Mouse (Mus musculus) neural tube, embryonic 15.5 days (tissue): Measurements from ENCODE around the gene Arhgef28. TPM values are rescaled to one million over a fixed set of nuclear protein-coding genes. Genes with fewer than 3 reads are reported as not detected.
"Not testable (repeated sequence)": the region's sequence is repeated elsewhere in the genome, so short reads cannot be mapped to it uniquely, and the experiment has no call there.

Experiments used
- ATAC-seq: fragments of 200-750 bp; cut with Nextera tagmentation; 2 replicates; pipeline ENCODE4 v1.8.0; 2017; ENCODE audit warnings: mild to moderate bottlenecking, moderate TSS enrichment, moderate library complexity; ENCODE audit not compliant: low FRiP score
- H3K27ac ChIP-seq: fragments of 300-500 bp; sonication (generic); replicated peaks from 2 replicates; pipeline ENCODE4 v1.5.1; 2015; ENCODE audit warnings: mild to moderate bottlenecking, inconsistent platforms
- H3K27me3 ChIP-seq: fragments of 300-500 bp; sonication (generic); replicated peaks from 2 replicates; pipeline ENCODE4 v1.6.1; 2015; ENCODE audit warnings: inconsistent platforms
- H3K36me3 ChIP-seq: fragments of 300-500 bp; sonication (generic); 2 replicates; pipeline ENCODE4 v1.6.1; 2015; ENCODE audit warnings: inconsistent platforms
- H3K4me1 ChIP-seq: fragments of 300-500 bp; sonication (generic); 2 replicates; pipeline ENCODE4 v1.6.1; 2015; ENCODE audit warnings: inconsistent platforms
- H3K4me2 ChIP-seq: fragments of 300-500 bp; sonication (generic); 2 replicates; pipeline ENCODE4 v1.6.1; 2015; ENCODE audit warnings: inconsistent platforms, mild to moderate bottlenecking, moderate library complexity
- H3K4me3 ChIP-seq: fragments of 300-500 bp; sonication (generic); replicated peaks from 2 replicates; pipeline ENCODE4 v1.5.1; 2015; ENCODE audit warnings: mild to moderate bottlenecking, inconsistent platforms
- H3K9ac ChIP-seq: fragments of 300-500 bp; sonication (generic); replicated peaks from 2 replicates; pipeline ENCODE4 v1.6.1; 2015; ENCODE audit warnings: mild to moderate bottlenecking, inconsistent platforms
- H3K9me3 ChIP-seq: fragments of 300-500 bp; sonication (generic); replicated peaks from 2 replicates; pipeline ENCODE4 v1.6.1; 2016; ENCODE audit warnings: inconsistent platforms
- WGBS: fragments of 180-500 bp; shearing (Covaris S2); methylation state at CpG from one replicate; pipeline ENCODE4 v1.1.7; 2015; ENCODE audit warnings: mixed read lengths; 5-methylcytosine and 5-hydroxymethylcytosine counted together
- polyA plus RNA-seq: library from polyadenylated mRNA; unstranded; fragments of >200 nt; fragmentation: Nextera tagmentation; extraction: Ambion mirVana; gene quantifications from 2 replicates; pipeline ENCODE4 v1.2.1, GENCODE M21; 2015

Arhgef28 gene
- polyA plus RNA-seq, 1 experiment from 2014 or later, result 31.0 TPM

DNA sequence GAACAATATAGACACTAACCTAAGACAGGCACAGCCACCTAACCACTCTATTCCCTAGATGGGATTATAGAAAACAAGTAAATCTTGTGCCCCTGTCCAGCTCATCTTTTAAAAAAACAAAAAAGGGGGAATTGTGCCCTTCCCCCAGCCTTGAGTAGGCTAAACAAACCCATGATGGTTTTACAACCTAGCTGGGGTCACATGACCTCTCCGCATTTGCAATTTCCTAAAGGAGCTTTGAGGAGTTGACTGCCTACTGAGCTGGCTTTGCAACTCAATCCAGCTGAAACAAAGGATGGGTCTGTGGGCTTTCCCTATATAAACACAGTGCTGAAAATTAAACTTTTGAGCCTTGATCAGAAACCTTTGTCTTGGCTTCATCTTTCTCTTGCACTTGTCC lies 146.1 kb downstream of the Arhgef28 start:
- WGBS, result 80% methylated on average over 1 of the region's 1 CpGs
- not testable (repeated sequence) for H3K4me3 ChIP-seq, H3K27me3 ChIP-seq, H3K27ac ChIP-seq, H3K36me3 ChIP-seq, H3K9ac ChIP-seq, H3K9me3 ChIP-seq, H3K4me1 ChIP-seq, ATAC-seq, H3K4me2 ChIP-seq

DNA sequence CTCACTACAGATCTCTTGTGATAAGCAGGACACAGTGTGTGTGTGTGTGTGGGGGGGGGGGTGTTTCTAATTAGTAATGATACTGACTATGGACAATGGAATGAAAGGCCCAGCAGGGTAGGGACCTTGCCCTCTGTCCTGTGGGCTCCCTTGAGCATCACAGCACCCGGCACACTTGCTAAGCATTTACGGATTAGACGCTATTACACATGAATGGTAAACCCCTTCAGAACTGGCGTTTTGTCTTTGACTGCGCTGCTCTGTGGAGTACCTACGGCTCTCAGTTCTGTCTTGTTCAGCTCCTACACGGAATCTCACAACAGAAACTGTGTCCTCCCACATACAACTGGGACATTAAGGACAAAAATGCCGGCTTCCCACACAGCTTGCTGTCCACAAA lies 151.0 kb downstream of the Arhgef28 start:
- WGBS, result 43% methylated on average over 8 of the region's 8 CpGs
- Histone ChIP-seq H3K27me3 (no peaks in the 10 kb centered on the region), H3K27ac (no peak overlapping the region; the same call in 1 of the 2 replicates), H3K4me3 (no peak overlapping the region), H3K9me3 (no peaks in the 10 kb centered on the region), H3K4me2 (no peak overlapping the region), H3K4me1 (peaks cover 11% of the 10 kb centered on the region; the same call in 1 of the 2 replicates), H3K36me3 (no peaks in the 10 kb centered on the region), H3K9ac (no peak overlapping the region)
- ATAC-seq, result no peak

DNA sequence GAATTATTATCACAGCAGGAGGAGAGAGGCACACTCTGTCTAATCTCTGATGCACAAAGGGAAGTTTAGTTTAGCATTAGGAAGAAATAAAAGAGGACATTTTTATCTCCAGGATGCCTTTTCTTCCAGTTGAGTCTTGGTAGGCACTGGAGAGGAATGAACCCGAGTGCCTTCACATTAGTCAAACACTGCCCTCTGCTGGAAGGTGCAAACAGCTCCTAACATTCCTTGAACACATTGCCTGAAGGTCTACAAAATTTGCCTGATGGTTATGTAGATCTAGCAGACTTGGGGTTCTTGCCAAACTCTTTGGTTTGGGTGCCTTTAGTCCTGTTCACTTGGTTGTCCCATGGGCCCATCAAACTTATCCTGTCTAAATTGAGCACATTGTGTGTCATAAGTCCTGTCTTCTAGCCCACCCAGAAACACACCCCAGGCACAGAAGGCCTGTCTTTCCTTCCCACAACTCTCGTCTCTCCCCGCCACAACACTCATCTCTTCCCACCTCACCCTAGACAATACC lies 165.6 kb downstream of the Arhgef28 start:
- H3K9me3 ChIP-seq, result no peaks in the 10 kb centered on the region
- no peak overlapping the region for H3K4me3 ChIP-seq
- no peaks in the 10 kb centered on the region for H3K36me3 ChIP-seq
- H3K4me2 ChIP-seq, result no peak overlapping the region
- no peak overlapping the region for H3K9ac ChIP-seq
- H3K27me3 ChIP-seq, result no peaks in the 10 kb centered on the region
- ATAC-seq, result no peak
- WGBS, result 78% methylated on average over 3 of the region's 3 CpGs
- no peaks in the 10 kb centered on the region for H3K4me1 ChIP-seq
- no peak overlapping the region for H3K27ac ChIP-seq

DNA sequence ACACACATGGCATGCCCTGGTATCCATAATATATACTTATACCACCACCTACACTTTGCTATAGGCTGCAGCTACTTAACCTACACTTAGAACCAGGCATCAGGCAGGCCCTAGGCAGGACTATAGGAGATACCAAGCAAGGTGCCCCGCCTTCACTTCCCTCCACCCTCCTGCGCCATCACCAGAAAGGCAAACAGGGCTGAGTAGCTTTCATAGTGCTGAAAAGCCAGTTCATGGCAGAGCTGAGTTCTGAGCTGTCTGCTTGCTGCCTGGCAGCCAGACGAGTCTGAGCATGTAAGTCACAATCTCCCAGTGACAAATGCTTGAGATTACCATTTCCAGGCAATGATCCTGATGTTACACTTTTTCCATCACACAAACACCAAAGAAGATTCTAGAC lies 167.5 kb downstream of the Arhgef28 start:
- H3K4me1 ChIP-seq, result no peaks in the 10 kb centered on the region
- ATAC-seq, result no peak

DNA sequence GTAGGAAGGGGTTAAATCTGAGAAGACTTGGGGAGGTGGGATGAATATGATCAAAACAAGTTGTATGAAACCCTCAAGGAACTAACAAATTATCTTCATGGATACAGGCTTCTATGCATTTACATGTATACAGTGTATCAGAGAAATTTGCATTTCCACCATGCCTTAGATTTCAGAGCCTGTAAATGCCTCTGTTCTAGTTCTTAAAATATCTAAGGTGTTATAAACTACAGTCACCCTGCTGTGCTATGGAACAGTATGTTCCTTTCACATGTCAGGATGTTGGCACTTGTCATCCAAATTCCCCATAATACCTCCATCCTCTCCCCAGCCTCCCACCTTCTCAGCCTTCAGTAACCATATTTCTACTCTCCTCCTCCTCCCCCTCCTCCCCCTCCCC lies 168.5 kb downstream of the Arhgef28 start:
- Histone ChIP-seq H3K4me1 (no peaks in the 10 kb centered on the region), H3K4me2 (no peak overlapping the region), H3K36me3 (no peaks in the 10 kb centered on the region), H3K4me3 (no peak overlapping the region), H3K9me3 (no peaks in the 10 kb centered on the region), H3K9ac (no peak overlapping the region), H3K27ac (no peak overlapping the region), H3K27me3 (no peaks in the 10 kb centered on the region)
- no peak for ATAC-seq

More for the DNA sequence above, 167.5 kb downstream of the Arhgef28 start:
- 81% methylated on average over 3 of the region's 3 CpGs for WGBS
- Histone ChIP-seq H3K9me3 (no peaks in the 10 kb centered on the region), H3K9ac (no peak overlapping the region), H3K4me3 (no peak overlapping the region), H3K27me3 (no peaks in the 10 kb centered on the region), H3K36me3 (no peaks in the 10 kb centered on the region), H3K4me2 (no peak overlapping the region), H3K27ac (no peak overlapping the region)

DNA sequence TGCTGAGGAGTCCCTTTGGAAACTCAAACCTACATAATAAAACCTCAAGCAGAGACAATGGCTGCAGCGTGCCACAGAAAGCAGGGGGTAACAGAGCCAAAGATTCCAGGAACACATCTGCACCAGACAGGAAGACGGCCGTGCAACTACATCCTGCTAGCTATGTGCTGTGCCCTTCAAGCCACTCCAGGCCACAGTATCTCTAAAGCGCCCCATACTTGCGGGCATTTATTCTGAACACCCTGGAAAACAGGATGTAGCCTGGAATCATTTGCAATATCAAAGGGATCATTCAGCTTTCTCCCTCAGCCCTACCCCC lies 174.6 kb downstream of the Arhgef28 start:
- Histone ChIP-seq H3K9me3 (no peaks in the 10 kb centered on the region), H3K4me3 (peak overlapping the region; percentile 11; the same call in 1 of the 2 replicates), H3K27ac (peak overlapping the region; percentile 10; the same call in 1 of the 2 replicates), H3K4me2 (peak overlapping the region; percentile 49), H3K4me1 (peaks cover 20% of the 10 kb centered on the region), H3K27me3 (no peaks in the 10 kb centered on the region), H3K9ac (no peak overlapping the region), H3K36me3 (no peaks in the 10 kb centered on the region)
- 35% methylated on average over 5 of the region's 5 CpGs for WGBS
- no peak; the same call in 1 of the 2 replicates for ATAC-seq

DNA sequence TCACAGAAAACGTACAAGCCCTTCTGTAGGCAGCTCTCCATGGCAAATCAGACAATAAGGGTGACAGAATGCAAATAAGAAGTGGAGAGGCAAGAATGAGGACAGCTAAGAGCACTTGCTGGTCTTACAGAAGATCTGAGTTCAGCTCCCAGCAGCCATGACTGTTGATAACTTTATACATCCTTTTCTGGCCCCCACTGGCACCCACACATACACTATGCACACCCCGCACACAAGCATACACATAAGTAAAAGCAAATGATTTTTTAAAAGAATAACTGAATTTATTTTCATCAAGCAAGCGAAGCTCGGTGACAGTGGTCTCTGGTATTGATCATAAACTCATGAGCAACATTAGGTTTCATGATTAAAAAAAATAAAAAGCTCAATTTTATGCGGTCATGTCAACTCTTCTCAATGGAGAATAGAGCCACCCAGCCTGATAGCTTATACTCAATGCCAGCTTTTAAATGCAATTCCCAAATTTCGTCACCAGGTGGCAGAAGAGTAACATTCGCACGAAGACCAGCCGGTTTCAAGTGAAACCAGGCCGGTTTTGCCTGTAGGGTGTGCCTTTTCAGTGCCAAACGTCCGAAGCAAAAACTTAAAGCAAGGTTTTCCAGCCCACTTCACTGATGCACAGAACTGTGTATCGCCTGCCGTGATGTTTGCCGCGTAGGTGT lies 175.1 kb downstream of the Arhgef28 start:
- Histone ChIP-seq H3K27me3 (no peaks in the 10 kb centered on the region), H3K4me1 (peaks cover 20% of the 10 kb centered on the region), H3K4me3 (peak overlapping the region; percentile 11; the same call in 1 of the 2 replicates), H3K4me2 (peak overlapping the region; percentile 49), H3K36me3 (no peaks in the 10 kb centered on the region), H3K9ac (no peak overlapping the region), H3K9me3 (no peaks in the 10 kb centered on the region), H3K27ac (peak overlapping the region; percentile 10; the same call in 1 of the 2 replicates)
- WGBS, result 14% methylated on average over 16 of the region's 16 CpGs
- ATAC-seq, result peak; percentile 67

DNA sequence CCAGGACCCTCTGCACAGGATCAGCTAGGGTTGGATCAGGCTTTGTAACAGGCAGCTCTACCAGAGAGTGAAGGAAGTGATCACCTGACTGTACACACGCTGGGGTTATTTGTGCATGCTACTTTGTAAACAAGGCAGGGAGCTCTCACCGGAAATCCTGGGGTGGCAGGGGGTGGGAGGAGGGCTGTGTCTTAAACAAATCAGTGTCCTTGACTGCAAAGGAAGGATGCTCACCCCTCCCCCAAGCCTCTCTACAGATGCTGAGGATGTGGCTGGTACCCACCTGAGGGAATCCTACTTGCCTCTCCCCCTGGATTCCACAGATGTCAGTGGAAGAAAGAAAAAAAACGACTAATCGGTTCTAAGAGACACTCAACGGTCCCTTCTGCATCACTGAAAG lies 176.2 kb downstream of the Arhgef28 start:
- ATAC-seq, result no peak
- H3K27me3 ChIP-seq, result no peaks in the 10 kb centered on the region
- peaks cover 20% of the 10 kb centered on the region for H3K4me1 ChIP-seq
- H3K36me3 ChIP-seq, result no peaks in the 10 kb centered on the region
- WGBS, result 21% methylated on average over 5 of the region's 5 CpGs
- H3K4me3 ChIP-seq, result no peak overlapping the region
- H3K4me2 ChIP-seq, result no peak overlapping the region
- H3K9me3 ChIP-seq, result no peaks in the 10 kb centered on the region
- no peak overlapping the region for H3K9ac ChIP-seq
- no peak overlapping the region for H3K27ac ChIP-seq

DNA sequence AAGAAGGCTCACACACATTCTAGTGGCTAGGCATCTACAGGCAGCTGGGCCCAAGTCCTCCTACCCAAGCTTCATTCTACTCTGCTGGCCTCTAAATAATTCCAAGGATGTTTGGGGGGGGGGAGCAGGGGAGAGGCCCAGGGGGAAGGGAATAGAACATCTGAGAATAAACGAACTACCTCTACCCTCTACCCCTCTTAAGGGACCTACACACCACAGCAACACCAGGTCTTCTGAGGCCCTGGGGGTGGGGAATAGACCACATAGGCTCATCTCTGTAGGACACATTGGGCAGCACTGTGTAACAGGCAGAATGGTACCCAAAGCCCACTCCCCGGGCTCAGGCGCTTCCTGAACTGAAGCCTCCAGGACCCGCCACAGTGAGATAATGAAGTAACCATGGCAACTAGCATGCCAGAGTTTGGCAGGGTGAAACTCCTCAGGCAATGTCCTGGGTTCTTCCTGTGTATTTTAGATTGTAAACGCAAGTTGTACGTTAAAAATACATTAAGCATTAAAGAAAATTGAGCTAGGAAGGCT lies 177.5 kb downstream of the Arhgef28 start:
- Histone ChIP-seq H3K27ac (no peak overlapping the region), H3K4me2 (no peak overlapping the region)
- peak; percentile 54; the same call in 1 of the 2 replicates for ATAC-seq

DNA sequence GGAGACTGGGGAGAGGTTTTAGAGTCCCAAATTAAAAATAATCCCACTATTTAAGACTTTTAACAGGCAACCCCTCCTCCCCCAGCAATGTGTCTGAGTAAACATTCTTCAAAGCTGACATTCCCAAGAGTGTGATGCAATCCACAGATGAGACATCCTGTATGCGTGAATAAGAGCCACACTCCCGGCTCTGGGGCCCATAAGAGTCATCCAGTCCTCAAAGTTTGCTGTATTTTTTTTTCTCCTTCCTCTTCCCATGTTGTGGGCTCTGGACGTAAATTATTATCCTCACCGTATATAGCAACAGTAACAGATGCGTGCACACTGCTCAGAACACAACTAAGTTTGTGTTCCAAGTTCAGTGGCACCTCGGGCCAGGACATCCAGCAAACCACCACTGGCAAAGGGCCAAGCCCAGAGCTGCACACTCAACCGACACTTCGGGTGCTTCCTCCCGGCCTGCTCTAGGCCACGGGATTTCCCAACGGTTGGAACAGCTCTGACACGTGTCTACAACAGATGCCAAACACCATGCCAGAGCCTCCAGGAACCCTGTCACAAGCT lies 178.5 kb downstream of the Arhgef28 start:
- Histone ChIP-seq H3K9me3 (no peaks in the 10 kb centered on the region), H3K36me3 (no peaks in the 10 kb centered on the region), H3K4me2 (no peak overlapping the region), H3K27me3 (no peaks in the 10 kb centered on the region), H3K4me3 (no peak overlapping the region), H3K9ac (no peak overlapping the region), H3K4me1 (peaks cover 20% of the 10 kb centered on the region), H3K27ac (no peak overlapping the region)
- no peak for ATAC-seq
- WGBS, result 75% methylated on average over 12 of the region's 12 CpGs

More for the DNA sequence above, 177.5 kb downstream of the Arhgef28 start:
- no peaks in the 10 kb centered on the region for H3K36me3 ChIP-seq
- no peaks in the 10 kb centered on the region for H3K9me3 ChIP-seq
- WGBS, result 23% methylated on average over 6 of the region's 6 CpGs
- H3K4me3 ChIP-seq, result no peak overlapping the region
- H3K4me1 ChIP-seq, result peaks cover 20% of the 10 kb centered on the region
- H3K9ac ChIP-seq, result no peak overlapping the region
- no peaks in the 10 kb centered on the region for H3K27me3 ChIP-seq

DNA sequence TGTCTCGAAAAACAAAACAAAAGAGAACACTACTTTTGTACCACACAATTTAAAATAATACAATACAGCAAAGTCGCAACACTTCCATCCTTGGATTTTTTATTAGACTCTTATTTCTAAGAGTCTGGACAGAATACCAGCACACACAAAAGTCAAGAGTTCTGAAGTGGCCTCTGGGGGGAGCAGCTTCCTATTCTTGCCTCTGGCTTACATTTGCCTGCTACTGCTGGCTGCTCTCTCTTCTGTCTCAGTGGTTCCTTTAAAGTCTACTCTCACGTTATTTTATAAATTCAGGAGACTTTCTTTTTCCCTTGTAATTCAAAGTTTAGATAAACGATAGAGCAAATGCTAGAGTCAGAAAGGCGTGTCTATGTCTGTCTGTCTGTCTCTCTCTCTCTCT lies 179.1 kb downstream of the Arhgef28 start:
- 90% methylated on average over 5 of the region's 5 CpGs for WGBS
- H3K9ac ChIP-seq, result no peak overlapping the region
- no peaks in the 10 kb centered on the region for H3K36me3 ChIP-seq
- H3K4me2 ChIP-seq, result no peak overlapping the region
- H3K4me1 ChIP-seq, result peaks cover 20% of the 10 kb centered on the region
- H3K27ac ChIP-seq, result no peak overlapping the region
- no peaks in the 10 kb centered on the region for H3K27me3 ChIP-seq
- ATAC-seq, result no peak
- H3K9me3 ChIP-seq, result no peaks in the 10 kb centered on the region
- no peak overlapping the region for H3K4me3 ChIP-seq
